Mouse (Mus musculus) CH12.LX (cell line): ENCODE measurements around the gene 1810049J17Rik. TPM values are rescaled to one million over a fixed set of nuclear protein-coding genes. Genes with fewer than 3 reads are reported as not detected.

Source experiments
- DNase-seq: peaks from one replicate; pipeline ENCODE4 v3.0.0-alpha.2; 2013; ENCODE audit errors: extremely low read depth
- H3K27ac ChIP-seq: 2 replicates; pipeline ENCODE4 v1.5.1; 2012; ENCODE audit warnings: low read depth, mild to moderate bottlenecking, control low read depth, moderate library complexity; ENCODE audit not compliant: insufficient read depth
- H3K27me3 ChIP-seq: replicated peaks from 2 replicates; pipeline ENCODE3; 2012; ENCODE audit warnings: inconsistent platforms
- H3K36me3 ChIP-seq, 2 experiments: replicated peaks in 1 of 2; 2 replicates each; pipeline versions ENCODE3 to v1.6.1; 2012; ENCODE audit warnings: inconsistent platforms in 1 of 2, low read length in 1 of 2, mild to moderate bottlenecking in 1 of 2, mixed read lengths in 1 of 2, moderate library complexity in 1 of 2; ENCODE audit not compliant: control insufficient read depth in 1 of 2, insufficient read depth in 1 of 2
- H3K4me1 ChIP-seq, 2 experiments: 2 replicates each; pipeline ENCODE4 v1.6.1; 2012; ENCODE audit warnings: inconsistent platforms in 1 of 2, moderate library complexity in 1 of 2; ENCODE audit not compliant: insufficient read depth in 2 of 2, control insufficient read depth in 1 of 2
- H3K4me2 ChIP-seq: 2 replicates; pipeline ENCODE4 v1.6.1; 2012; ENCODE audit warnings: low read depth, mild to moderate bottlenecking, control low read depth; ENCODE audit not compliant: poor library complexity, insufficient read depth, severe bottlenecking
- H3K4me3 ChIP-seq, 3 experiments: fragments of 150-350 bp in 1 of 3; sonication (generic) in 1 of 3; replicated peaks in 1 of 3; 2 replicates each; pipeline versions ENCODE3 to v1.5.1; 2011 to 2012; ENCODE audit warnings: low read depth in 2 of 3, low read length in 2 of 3, mild to moderate bottlenecking in 2 of 3, moderate library complexity in 2 of 3, control low read depth in 1 of 3, improper control_type of control experiment in 1 of 3, inconsistent platforms in 1 of 3, mixed read lengths in 1 of 3; ENCODE audit not compliant: poor library complexity in 1 of 3
- H3K79me2 ChIP-seq: replicated peaks from 2 replicates; pipeline ENCODE4 v1.6.1; 2012; ENCODE audit warnings: mild to moderate bottlenecking, moderate library complexity; ENCODE audit not compliant: control insufficient read depth, poor library complexity, insufficient read depth, severe bottlenecking; ENCODE audit errors: extremely low read depth
- H3K9ac ChIP-seq: 2 replicates; pipeline ENCODE4 v1.6.1; 2012; ENCODE audit warnings: low read depth, mild to moderate bottlenecking, control low read depth, moderate library complexity; ENCODE audit not compliant: insufficient read depth
- H3K9me3 ChIP-seq: replicated peaks from 2 replicates; pipeline ENCODE3; 2012; ENCODE audit warnings: low read length, inconsistent platforms, mixed read lengths
- BHLHE40 ChIP-seq: IDR thresholded peaks from 2 replicates; pipeline ENCODE4 v1.6.1; 2011; ENCODE audit warnings: mild to moderate bottlenecking, low read depth, low read length, improper control_type of control experiment
- CHD1 ChIP-seq: IDR thresholded peaks from 2 replicates; pipeline ENCODE4 v1.6.1; 2012; ENCODE audit warnings: low read depth, low read length, improper control_type of control experiment, inconsistent platforms
- CHD2 ChIP-seq: IDR thresholded peaks from 2 replicates; pipeline ENCODE4 v1.6.1; 2011; ENCODE audit warnings: low read length, improper control_type of control experiment
- E2F4 ChIP-seq: IDR thresholded peaks from 2 replicates; pipeline ENCODE4 v1.6.1; 2011; ENCODE audit warnings: low read depth, low read length, improper control_type of control experiment; ENCODE audit not compliant: insufficient replicate concordance
- GABPA ChIP-seq: IDR thresholded peaks from 2 replicates; pipeline ENCODE4 v1.6.1; 2012; ENCODE audit warnings: low read depth, low read length, improper control_type of control experiment, inconsistent platforms; ENCODE audit not compliant: insufficient replicate concordance
- HCFC1 ChIP-seq: IDR thresholded peaks from 2 replicates; pipeline ENCODE4 v1.6.1; 2012; ENCODE audit warnings: low read depth, mild to moderate bottlenecking, inconsistent platforms, low read length, improper control_type of control experiment
- IRF4 ChIP-seq: IDR thresholded peaks from 2 replicates; pipeline ENCODE4 v1.6.1; 2014; ENCODE audit warnings: low read depth, mild to moderate bottlenecking, inconsistent platforms, low read length, improper control_type of control experiment
- JUN ChIP-seq: IDR thresholded peaks from 2 replicates; pipeline ENCODE4 v1.6.1; 2011; ENCODE audit warnings: low read depth, mild to moderate bottlenecking, low read length, improper control_type of control experiment, moderate library complexity; ENCODE audit not compliant: insufficient read depth
- JUND ChIP-seq: conservative IDR thresholded peaks from 2 replicates; pipeline ENCODE4 v1.6.1; 2011; ENCODE audit warnings: low read depth, low read length, improper control_type of control experiment
- KAT2A ChIP-seq: IDR thresholded peaks from 2 replicates; pipeline ENCODE4 v1.6.1; 2012; ENCODE audit warnings: low read length, improper control_type of control experiment, inconsistent platforms; ENCODE audit not compliant: insufficient replicate concordance
- MAX ChIP-seq: IDR thresholded peaks from 2 replicates; pipeline ENCODE4 v1.6.1; 2011; ENCODE audit warnings: low read length, improper control_type of control experiment
- MEF2A ChIP-seq: IDR thresholded peaks from 2 replicates; pipeline ENCODE4 v1.6.1; 2014; ENCODE audit warnings: low read depth, mild to moderate bottlenecking, inconsistent platforms, low read length, improper control_type of control experiment, borderline replicate concordance
- MYC ChIP-seq: IDR thresholded peaks from 2 replicates; pipeline ENCODE4 v1.6.1; 2011; ENCODE audit warnings: low read depth, mild to moderate bottlenecking, improper control_type of control experiment, low read length
- NELFE ChIP-seq: IDR thresholded peaks from 2 replicates; pipeline ENCODE4 v1.6.1; 2011; ENCODE audit warnings: low read depth, low read length, improper control_type of control experiment
- NRF1 ChIP-seq: IDR thresholded peaks from 2 replicates; pipeline ENCODE4 v1.6.1; 2014; ENCODE audit warnings: low read depth, mild to moderate bottlenecking, inconsistent platforms, low read length, improper control_type of control experiment, moderate library complexity
- RAD21 ChIP-seq: IDR thresholded peaks from 2 replicates; pipeline ENCODE4 v1.6.1; 2011; ENCODE audit warnings: low read depth, mild to moderate bottlenecking, low read length, improper control_type of control experiment, moderate library complexity
- RCOR1 ChIP-seq: conservative IDR thresholded peaks from 2 replicates; pipeline ENCODE4 v1.6.1; 2012; ENCODE audit warnings: low read depth, mild to moderate bottlenecking, inconsistent platforms, low read length, improper control_type of control experiment
- SMC3 ChIP-seq: IDR thresholded peaks from 2 replicates; pipeline ENCODE4 v1.6.1; 2011; ENCODE audit warnings: low read depth, low read length, improper control_type of control experiment
- TBP ChIP-seq: conservative IDR thresholded peaks from 2 replicates; pipeline ENCODE4 v1.6.1; 2011; ENCODE audit warnings: low read depth, low read length, improper control_type of control experiment
- TCF12 ChIP-seq: IDR thresholded peaks from 2 replicates; pipeline ENCODE4 v1.6.1; 2014; ENCODE audit warnings: low read depth, mild to moderate bottlenecking, inconsistent platforms, low read length, improper control_type of control experiment
- USF1 ChIP-seq: IDR thresholded peaks from 2 replicates; pipeline ENCODE4 v1.6.1; 2014; ENCODE audit warnings: low read depth, mild to moderate bottlenecking, inconsistent platforms, low read length, improper control_type of control experiment
- ZC3H11A ChIP-seq: IDR thresholded peaks from 2 replicates; pipeline ENCODE4 v1.6.1; 2012; ENCODE audit warnings: low read depth, mild to moderate bottlenecking, inconsistent platforms, low read length, improper control_type of control experiment
- ZNF384 ChIP-seq: IDR thresholded peaks from 2 replicates; pipeline ENCODE4 v1.6.1; 2012; ENCODE audit warnings: low read depth, low read length, improper control_type of control experiment, inconsistent platforms
- dilution Hi-C: fragments of 300-500 bp; cut with MboI; formaldehyde crosslinking; loops from 2 replicates; pipeline ENCODE4 v1.14.3; 2020; ENCODE audit warnings: low sequenced_read_pairs; ENCODE audit not compliant: extremely low pct_unique_long_range_greater_than_20kb, extremely low pct_ligation_motif_present
- in situ Hi-C: fragments of 300-500 bp; cut with MboI; formaldehyde crosslinking; loops from 3 replicates; pipeline ENCODE4 v1.14.3; 2019; ENCODE audit warnings: low sequenced_read_pairs, low pct_ligation_motif_present, low pct_unique_long_range_greater_than_20kb, mixed read lengths
- polyA plus RNA-seq: library from polyadenylated mRNA; unstranded; fragments of >175 nt; gene quantifications from 2 replicates; pipeline ENCODE4 v1.2.1, GENCODE M21; 2012; ENCODE audit warnings: low read depth; ENCODE audit not compliant: insufficient read length
- total RNA-seq, 2 experiments: library from RNA; depleted of rRNA; stranded (reverse); fragments of 300-350 nt in 1 of 2; fragments of >200 nt in 1 of 2; gene quantifications; 2 replicates each; pipeline ENCODE4 v1.2.3; 2012 to 2014

1810049J17Rik gene
- total and polyA plus RNA-seq, 3 experiments, result 17.6 TPM; not detected in 2

DNA sequence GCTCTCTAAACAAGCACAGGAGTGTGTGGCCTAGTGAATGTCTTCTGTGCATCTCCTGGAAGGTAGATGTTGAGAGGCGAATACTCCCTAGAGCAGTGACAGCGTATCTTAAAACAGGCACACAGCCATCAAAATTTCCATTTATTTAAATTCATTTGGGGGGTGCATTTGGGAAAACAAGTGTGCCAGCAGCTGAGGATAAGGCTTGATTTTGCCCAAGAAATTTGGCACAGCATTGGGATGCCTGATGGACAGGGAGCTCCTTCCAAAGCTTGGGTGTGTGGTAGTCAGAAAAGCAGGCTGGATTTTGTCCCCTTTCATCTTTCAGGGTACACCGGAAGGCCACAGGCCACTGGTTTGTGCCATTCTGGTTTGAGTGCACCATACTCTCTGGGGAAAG lies 48.4 kb upstream of the 1810049J17Rik start:
- dilution Hi-C loops (no loop called here), in situ Hi-C loops (loop anchor here (5.0 kb wide), 2 partner anchors 207 to 427 kb away; no protein-coding TSS in a partner anchor)
- no peak overlapping the region for H3K27ac ChIP-seq
- H3K4me3 ChIP-seq, result no peak overlapping the region
- TF ChIP-seq RAD21 (no peak), TBP (no peak), NRF1 (no peak), JUND (no peak), SMC3 (no peak), TCF12 (no peak), ZC3H11A (no peak), CHD1 (no peak), KAT2A (no peak), USF1 (no peak), JUN (no peak), CHD2 (no peak), BHLHE40 (no peak), IRF4 (no peak), NELFE (no peak), MEF2A (no peak), E2F4 (no peak), MYC (no peak), GABPA (no peak), MAX (no peak)
- DNase-seq, result no peak
- no peaks in the 10 kb centered on the region for H3K27me3 ChIP-seq
- H3K36me3 ChIP-seq, result no peaks in the 10 kb centered on the region
- peaks cover 3 to 9% of the 10 kb centered on the region in 2 experiments for H3K4me1 ChIP-seq
- no peak overlapping the region for H3K9ac ChIP-seq
- H3K4me2 ChIP-seq, result no peak overlapping the region
- no peaks in the 10 kb centered on the region for H3K9me3 ChIP-seq
- H3K79me2 ChIP-seq, result no peaks in the 10 kb centered on the region

DNA sequence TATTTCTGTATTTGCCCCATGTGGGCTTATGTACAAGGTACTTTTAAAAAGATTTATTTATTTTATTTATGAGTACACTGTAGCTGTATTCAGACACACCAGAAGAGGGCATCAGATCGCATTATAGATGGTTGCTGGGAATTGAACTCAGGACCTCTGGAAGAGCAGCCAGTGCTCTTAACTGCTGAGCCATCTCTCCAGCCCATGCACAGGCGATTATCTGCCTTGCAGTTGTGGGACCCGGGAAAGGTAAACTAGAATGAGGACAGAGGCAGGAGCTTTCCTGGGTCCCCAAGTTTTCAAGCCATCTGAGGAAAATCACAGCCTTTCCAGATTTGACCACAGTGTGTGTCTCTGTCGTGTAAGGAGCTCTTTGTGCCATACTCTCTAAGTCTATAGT lies 47.2 kb upstream of the 1810049J17Rik start:
- Histone ChIP-seq H3K27me3 (no peaks in the 10 kb centered on the region), H3K4me2 (no peak overlapping the region), H3K9me3 (no peaks in the 10 kb centered on the region), H3K27ac (no peak overlapping the region), H3K79me2 (no peaks in the 10 kb centered on the region), H3K4me1 (peaks cover 3 to 9% of the 10 kb centered on the region in 2 experiments)
- no peak for DNase-seq
- dilution Hi-C loops (no loop called here), in situ Hi-C loops (loop anchor here (10.0 kb wide), 1 partner anchor 174 kb away; no protein-coding TSS in a partner anchor)
- TF ChIP-seq RCOR1, result no peak
- TF ChIP-seq TCF12, result no peak
- no peak for TF ChIP-seq NELFE
- TF ChIP-seq ZNF384, result no peak
- TF ChIP-seq RAD21, result no peak
- no peak for TF ChIP-seq MYC
- no peak for TF ChIP-seq HCFC1
- TF ChIP-seq, all 38 proteins: peak for 0
- Histone ChIP-seq H3K36me3 (no peaks in the 10 kb centered on the region), H3K4me3 (no peak overlapping the region), H3K9ac (no peak overlapping the region)
